Mouse (Mus musculus) thymus, adult 18-20 months (tissue): ENCODE measurements around the gene Adam11.
A peak's percentile ranks its signal among the peaks of the same experiment; 100 is the strongest.

Experiments
- DNase-seq, 2 experiments: peaks; one replicate each; pipeline ENCODE4 v3.0.0; 2022; ENCODE audit warnings: mixed read lengths in 2 of 2

The Adam11 gene

DNA sequence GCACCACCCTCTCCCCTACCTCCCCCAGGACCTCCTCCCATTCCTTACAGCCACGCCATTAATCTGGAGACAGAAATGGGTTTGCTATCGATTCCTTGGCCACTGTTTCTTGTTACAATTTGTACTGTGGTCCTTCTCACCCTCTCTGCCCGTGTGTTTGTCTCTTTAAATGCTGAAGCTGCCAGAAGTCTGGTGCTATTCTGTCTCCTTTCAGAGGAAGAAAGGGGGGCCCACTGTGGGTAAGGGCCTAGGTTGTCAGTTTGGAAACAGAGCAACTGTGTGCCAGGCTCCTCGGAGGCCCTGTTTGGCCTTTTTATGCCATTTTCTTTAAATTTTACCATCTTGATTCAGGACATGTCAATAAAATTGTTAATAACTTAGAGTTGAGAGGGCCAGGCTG lies 6.8 kb upstream of the Adam11 start:
- DNase-seq, result no peak

DNA sequence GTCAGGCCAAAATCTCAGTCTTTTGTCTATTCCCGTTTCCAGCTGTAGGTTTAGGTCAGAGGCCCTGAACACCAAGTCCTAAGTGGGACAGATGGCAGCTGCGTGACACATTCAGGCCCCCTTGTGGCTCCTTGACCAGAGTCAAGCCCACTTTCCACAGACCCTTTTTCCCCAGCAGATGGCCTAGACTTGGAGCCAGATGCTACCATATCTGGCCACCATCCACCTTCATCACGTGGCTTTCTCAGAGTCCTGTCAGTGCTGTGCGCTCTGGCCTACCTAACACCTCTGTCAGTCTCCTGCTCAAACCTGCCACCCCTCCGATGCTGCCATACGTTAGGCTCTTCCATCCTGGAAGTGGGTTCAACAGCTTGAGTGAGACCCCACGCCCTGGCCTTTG lies 5.8 kb upstream of the Adam11 start:
- no peak for DNase-seq

- no peak for DNase-seq
Observed at GRCm38 (mm10) chr11:102758977-102759376, 2.3 kb upstream of the Adam11 start.

DNA sequence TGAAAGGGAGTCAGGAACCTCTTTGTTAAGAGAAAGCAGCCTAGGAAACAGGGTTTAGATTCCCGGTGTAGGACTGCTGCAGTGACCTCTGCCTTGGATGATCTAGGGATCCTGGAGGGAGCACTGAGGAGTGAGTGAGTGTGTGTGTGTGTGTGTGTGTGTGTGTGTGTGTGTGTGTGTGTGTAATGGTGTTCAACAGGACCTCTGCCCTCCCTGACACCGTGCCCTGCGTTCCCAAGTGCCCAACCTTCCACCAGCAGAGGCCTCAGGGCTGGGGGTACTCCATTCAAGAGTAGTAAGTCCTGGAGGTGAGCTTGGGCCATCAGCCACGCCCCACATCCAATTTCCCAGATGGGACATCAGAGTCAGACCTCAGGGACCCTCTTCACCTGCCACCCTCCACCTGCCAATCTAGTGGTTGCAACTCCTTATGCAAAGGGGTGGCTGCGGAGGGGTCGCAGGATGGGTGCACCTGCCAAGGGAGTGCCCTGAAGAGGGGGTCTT lies 382 bp upstream of the Adam11 start:
- DNase-seq, result no peak

DNA sequence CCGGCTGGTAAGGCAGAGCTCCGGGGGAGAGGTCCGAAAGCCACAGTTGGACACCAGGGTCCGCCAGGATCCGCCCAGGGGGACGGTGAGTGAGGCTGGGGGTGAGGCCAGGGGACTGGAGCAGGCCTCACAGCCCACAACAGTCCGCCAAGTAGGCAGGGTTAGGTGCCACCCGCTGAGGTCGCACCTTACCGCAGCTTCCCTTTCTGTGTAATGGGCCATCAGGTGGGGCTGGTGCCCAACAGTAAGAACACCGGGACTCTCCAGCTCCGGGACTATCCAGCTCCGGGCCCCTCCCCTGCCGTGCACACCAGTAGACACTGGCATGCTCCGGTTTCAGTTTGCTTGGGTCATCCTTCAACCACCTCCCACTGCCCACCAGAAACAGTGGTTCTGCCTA lies 1.0 kb downstream of the Adam11 start:
- no peak for DNase-seq

- no peak for DNase-seq
Observed at GRCm38 (mm10) chr11:102763009-102763767, 1.9 kb downstream of the Adam11 start.

- DNase-seq, result no peak
Observed at GRCm38 (mm10) chr11:102765416-102765815, 4.2 kb downstream of the Adam11 start.

- DNase-seq, result no peak
Observed at GRCm38 (mm10) chr11:102767055-102767670, 5.9 kb downstream of the Adam11 start.

DNA sequence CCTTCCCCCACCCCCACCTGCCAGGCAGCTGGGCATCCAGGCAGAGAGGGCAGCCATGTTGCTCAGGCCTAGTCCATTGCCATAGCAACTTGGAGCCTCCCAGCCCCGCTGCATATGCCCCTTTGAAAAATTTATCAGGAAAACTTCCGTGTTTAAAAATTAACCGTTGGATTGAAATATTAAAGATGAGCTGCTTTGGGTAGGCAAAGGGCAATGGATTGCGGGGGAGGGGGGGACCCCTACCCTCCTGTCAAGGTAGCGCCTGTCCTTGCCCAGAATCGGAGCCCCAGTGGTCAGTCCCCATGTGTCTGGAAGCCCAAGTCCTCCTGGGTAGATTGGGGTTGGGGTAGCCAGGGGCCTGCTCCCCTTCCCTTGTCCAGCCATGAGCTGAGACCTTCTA lies 7.9 kb downstream of the Adam11 start:
- no peak for DNase-seq

DNA sequence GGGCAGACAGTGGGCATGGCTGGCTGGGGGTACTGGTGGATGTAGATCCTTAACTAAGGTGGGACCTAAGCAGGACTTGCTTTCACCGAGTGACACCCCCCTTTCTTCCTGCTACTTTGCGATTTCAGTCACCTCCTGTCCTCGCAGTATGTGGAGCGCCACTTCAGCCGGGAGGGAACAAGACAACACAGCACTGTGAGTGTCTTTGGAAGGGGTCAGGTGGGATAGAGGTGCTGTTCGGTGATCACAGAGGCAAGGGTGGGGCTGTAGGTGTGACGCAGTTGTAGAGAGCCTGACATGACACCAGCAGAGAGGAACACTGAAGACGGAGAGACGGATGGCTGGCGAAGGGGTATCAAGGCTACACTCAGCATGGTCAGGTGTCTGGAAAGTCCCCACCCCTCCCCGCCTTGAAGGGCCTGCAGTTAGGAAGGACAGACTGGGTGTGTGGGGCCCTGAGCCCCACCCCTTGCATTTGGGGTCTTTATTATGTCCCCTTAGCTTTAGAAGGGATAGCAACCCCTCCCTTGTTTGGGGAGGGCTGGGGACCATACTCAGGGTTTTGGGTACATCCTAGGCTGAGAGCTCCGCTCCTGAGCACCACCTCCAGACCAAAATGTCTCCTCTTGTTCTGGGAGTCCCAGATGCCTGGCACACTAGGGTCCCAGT lies 8.9 kb downstream of the Adam11 start:
- no peak for DNase-seq

- DNase-seq, result no peak
Observed at GRCm38 (mm10) chr11:102770662-102771435, 9.6 kb downstream of the Adam11 start.

- DNase-seq, result no peak
Observed at GRCm38 (mm10) chr11:102771916-102772714, 10.9 kb downstream of the Adam11 start.

- DNase-seq, result no peak
Observed at GRCm38 (mm10) chr11:102772771-102773700, 11.8 kb downstream of the Adam11 start.

DNA sequence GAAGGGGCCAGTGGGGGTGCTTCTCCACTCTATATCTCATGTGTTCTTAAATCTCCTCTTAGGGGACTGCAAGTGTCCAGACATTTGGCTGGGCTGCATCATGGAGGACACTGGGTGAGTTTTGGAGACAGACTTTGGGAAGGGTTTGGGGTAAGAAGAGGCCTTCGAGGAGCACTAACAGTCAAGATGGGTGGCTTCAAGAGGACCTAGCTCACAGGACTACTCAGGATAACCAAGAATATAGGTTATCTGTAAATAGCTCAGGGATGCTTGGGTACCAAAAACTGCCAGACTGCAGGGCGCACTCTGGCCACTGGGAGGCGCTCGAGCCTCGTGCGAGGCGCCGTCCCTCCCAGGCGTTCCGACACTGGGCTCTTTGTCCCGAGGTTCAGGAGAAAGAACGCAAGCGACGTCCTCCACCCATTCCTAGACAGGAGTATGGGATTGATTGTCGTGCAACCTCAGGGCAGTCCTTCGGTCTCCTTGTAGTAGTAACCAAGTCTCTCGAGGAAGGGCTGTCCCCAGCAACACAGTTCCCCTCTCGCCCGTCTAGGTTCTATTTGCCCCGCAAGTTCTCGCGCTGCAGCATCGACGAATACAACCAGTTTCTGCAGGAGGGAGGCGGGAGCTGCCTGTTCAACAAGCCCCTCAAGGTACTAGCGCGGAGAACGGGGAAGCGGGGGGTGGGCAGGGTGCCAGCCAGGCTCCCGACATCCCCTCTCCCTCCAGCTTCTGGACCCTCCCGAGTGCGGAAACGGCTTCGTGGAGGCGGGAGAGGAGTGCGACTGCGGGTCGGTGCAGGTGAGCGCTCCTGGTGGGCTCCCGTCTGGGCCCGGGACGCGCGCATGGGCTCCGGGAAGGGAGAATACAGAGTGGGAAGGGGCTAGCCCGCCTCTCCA lies 12.7 kb downstream of the Adam11 start:
- peak in 1 of 2 experiments; percentile 43 for DNase-seq

- DNase-seq, result peak; percentile 55 to 60
Observed at GRCm38 (mm10) chr11:102774621-102775141, 13.4 kb downstream of the Adam11 start.

- no peak for DNase-seq
Observed at GRCm38 (mm10) chr11:102777598-102777997, 16.4 kb downstream of the Adam11 start.

- no peak for DNase-seq
Observed at GRCm38 (mm10) chr11:102778165-102778564, 16.9 kb downstream of the Adam11 start.

DNA sequence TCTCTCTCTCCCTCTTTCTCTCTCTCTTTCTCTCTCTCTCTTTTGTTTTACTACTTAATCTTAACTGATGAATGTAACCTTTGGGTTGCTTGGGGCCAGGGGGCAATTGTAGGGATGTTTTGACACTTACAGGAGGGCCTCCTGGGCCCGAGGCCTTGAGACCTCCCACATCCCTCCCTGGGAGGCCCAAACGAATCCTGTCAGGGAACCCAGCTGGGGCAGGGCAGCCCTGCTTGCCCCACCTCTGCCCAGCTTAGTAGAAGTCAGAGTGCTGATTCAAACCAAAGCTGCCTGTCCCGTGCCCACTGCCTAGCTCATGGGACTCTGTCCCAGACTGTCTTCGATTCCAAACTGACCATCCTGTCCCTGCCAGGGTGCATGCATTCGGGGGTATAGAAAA lies 17.4 kb downstream of the Adam11 start:
- no peak for DNase-seq

GRCm38 (mm10) chr11:102779081-102779638 lies 17.9 kb downstream of the Adam11 start:
- DNase-seq, result no peak
